Mouse (Mus musculus): ENCODE measurements around the gene Plcd1. TPM values are rescaled to one million over a fixed set of nuclear protein-coding genes. Genes with fewer than 3 reads are reported as not detected.
A peak's percentile ranks its signal among the peaks of the same experiment; 100 is the strongest.

The Plcd1 gene
- total and polyA plus RNA-seq, 2 experiments from 2014 or later = 14.6 to 21.1 TPM

GRCm38 (mm10) chr9:119051158-119051557 lies 42.1 kb downstream of the Plcd1 start:
- H3K9me3 ChIP-seq (replicated peaks; ENCODE audit: control insufficient read depth, low read length) = no peaks in the 10 kb centered on the region
- H3K27me3 ChIP-seq (ENCODE audit: control insufficient read depth, insufficient read depth, low read length) = no peaks in the 10 kb centered on the region
- TF ChIP-seq CTCF (IDR thresholded peaks at IDR 0.05; ENCODE audit: low read depth) = no peak
- TF ChIP-seq EP300 (IDR thresholded peaks at IDR 0.05; ENCODE audit: low read depth) = no peak
- no peak for ATAC-seq (ENCODE audit: insufficient read depth, low read depth)
- peaks cover 16% of the 10 kb centered on the region for H3K4me1 ChIP-seq (ENCODE audit: control insufficient read depth, insufficient read depth)
- H3K9ac ChIP-seq (replicated peaks; ENCODE audit: low read depth, low read length) = no peak overlapping the region
- no peak for DNase-seq (ENCODE audit: low spot score)
- no peak overlapping the region for H3K27ac ChIP-seq (ENCODE audit: low read depth)
- 48% methylated on average over 2 of the region's 2 CpGs for WGBS
- no peak overlapping the region for H3K4me2 ChIP-seq (ENCODE audit: low read depth, low read length)
- H3K36me3 ChIP-seq (replicated peaks; ENCODE audit: control insufficient read depth, insufficient read depth, low read length) = no peaks in the 10 kb centered on the region
- no peak overlapping the region for H3K4me3 ChIP-seq (ENCODE audit: low read depth, low read length)

DNA sequence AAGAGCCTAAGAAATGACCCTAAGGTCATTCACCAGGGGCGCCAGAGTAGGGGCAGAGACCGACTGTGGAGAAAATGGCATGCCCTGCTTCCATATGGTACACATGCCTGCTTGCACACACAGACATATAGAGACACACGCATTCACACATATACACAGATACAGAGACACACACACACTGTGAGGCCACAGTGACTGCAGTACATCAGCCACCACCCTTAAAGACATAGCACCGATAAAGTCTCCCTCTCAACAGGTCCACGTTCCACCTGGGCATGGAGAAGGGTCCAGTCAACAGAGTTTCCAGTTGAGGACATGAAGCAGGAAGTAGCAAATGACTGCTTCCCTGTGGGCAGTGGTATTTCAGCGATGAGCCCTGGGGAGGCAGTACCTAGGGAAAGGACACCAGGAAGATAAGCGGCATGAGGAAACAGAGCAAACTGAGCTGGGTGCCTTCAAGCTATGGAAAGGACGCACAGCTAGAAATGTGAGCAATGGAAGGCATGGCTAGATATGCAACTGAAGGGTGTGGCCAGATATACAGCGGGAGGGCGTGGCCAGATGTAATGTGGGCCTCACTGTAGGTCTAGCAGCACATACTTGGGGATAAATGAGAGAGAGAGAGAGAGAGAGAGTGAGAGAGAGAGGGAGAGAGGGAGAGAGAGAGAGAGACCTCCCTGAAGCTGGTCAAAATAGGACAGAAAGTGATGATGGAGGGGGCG lies 45.0 kb downstream of the Plcd1 start:
- H3K9ac ChIP-seq (replicated peaks; ENCODE audit: low read depth, low read length) = no peak overlapping the region
- H3K27me3 ChIP-seq (ENCODE audit: control insufficient read depth, insufficient read depth, low read length) = no peaks in the 10 kb centered on the region
- no peak overlapping the region for H3K4me3 ChIP-seq (ENCODE audit: low read depth, low read length)
- H3K36me3 ChIP-seq (replicated peaks; ENCODE audit: control insufficient read depth, insufficient read depth, low read length) = no peaks in the 10 kb centered on the region
- H3K4me2 ChIP-seq (ENCODE audit: low read depth, low read length) = no peak overlapping the region
- ATAC-seq (ENCODE audit: insufficient read depth, low read depth) = no peak
- TF ChIP-seq CTCF (IDR thresholded peaks at IDR 0.05; ENCODE audit: low read depth) (no peak), EP300 (IDR thresholded peaks at IDR 0.05; ENCODE audit: low read depth) (no peak)
- H3K4me1 ChIP-seq (ENCODE audit: control insufficient read depth, insufficient read depth) = peaks cover 16% of the 10 kb centered on the region
- no peak overlapping the region for H3K27ac ChIP-seq (ENCODE audit: low read depth)
- no peaks in the 10 kb centered on the region for H3K9me3 ChIP-seq (replicated peaks; ENCODE audit: control insufficient read depth, low read length)
- WGBS = 72% methylated on average over 11 of the region's 11 CpGs
- no peak for DNase-seq (ENCODE audit: low spot score)

DNA sequence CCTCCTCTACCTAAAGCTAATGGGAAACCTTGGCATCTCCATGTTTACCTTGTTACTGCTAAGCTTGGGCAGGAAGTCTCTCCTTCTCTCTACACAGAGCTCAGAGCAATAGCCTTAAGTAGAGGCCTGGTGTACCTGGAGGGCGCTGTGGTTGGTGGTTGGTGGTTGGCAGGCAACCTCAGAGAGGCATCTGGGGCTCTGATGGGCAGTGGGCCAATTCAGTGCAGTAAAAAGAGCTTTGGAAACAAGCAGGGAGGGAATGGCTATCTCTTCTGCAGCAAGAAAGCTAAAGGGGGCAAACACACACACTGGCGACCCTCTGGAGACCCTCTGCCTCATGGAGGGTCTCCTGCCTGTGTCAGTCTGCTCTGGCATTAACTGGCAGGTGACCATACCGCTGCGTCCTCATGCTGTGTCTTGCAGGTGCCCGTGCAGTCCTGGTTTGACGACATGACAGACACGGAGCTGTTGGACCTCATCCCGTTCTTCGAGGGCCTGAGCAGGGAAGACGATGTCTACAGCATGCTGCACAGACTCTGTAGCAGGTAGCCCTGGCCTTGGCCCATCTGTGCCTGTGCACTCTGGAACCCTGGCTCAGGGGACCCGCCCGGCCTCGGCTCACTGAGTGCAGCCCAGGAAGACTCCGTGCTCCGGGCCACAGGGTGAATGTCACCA lies 53.1 kb downstream of the Plcd1 start:
- no peak overlapping the region for H3K4me3 ChIP-seq (ENCODE audit: low read depth, low read length)
- TF ChIP-seq EP300 (IDR thresholded peaks at IDR 0.05; ENCODE audit: low read depth) (no peak), CTCF (IDR thresholded peaks at IDR 0.05; ENCODE audit: low read depth) (no peak)
- H3K9me3 ChIP-seq (replicated peaks; ENCODE audit: control insufficient read depth, low read length) = no peaks in the 10 kb centered on the region
- no peaks in the 10 kb centered on the region for H3K27me3 ChIP-seq (ENCODE audit: control insufficient read depth, insufficient read depth, low read length)
- DNase-seq (ENCODE audit: low spot score) = no peak
- peaks cover 26% of the 10 kb centered on the region for H3K36me3 ChIP-seq (replicated peaks; ENCODE audit: control insufficient read depth, insufficient read depth, low read length)
- no peak for ATAC-seq (ENCODE audit: insufficient read depth, low read depth)
- WGBS = 80% methylated on average over 15 of the region's 15 CpGs
- no peaks in the 10 kb centered on the region for H3K4me1 ChIP-seq (ENCODE audit: control insufficient read depth, insufficient read depth)
- H3K27ac ChIP-seq (ENCODE audit: low read depth) = no peak overlapping the region
- H3K9ac ChIP-seq (replicated peaks; ENCODE audit: low read depth, low read length) = no peak overlapping the region
- no peak overlapping the region for H3K4me2 ChIP-seq (ENCODE audit: low read depth, low read length)

- peaks cover 37% of the 10 kb centered on the region for H3K36me3 ChIP-seq (replicated peaks; ENCODE audit: control insufficient read depth, insufficient read depth, low read length)
- H3K9ac ChIP-seq (replicated peaks; ENCODE audit: low read depth, low read length) = no peak overlapping the region
- no peak overlapping the region for H3K4me3 ChIP-seq (ENCODE audit: low read depth, low read length)
- DNase-seq (ENCODE audit: low spot score) = no peak
- H3K27ac ChIP-seq (ENCODE audit: low read depth) = no peak overlapping the region
- no peaks in the 10 kb centered on the region for H3K4me1 ChIP-seq (ENCODE audit: control insufficient read depth, insufficient read depth)
- no peak overlapping the region for H3K4me2 ChIP-seq (ENCODE audit: low read depth, low read length)
- no peaks in the 10 kb centered on the region for H3K9me3 ChIP-seq (replicated peaks; ENCODE audit: control insufficient read depth, low read length)
- ATAC-seq (ENCODE audit: insufficient read depth, low read depth) = no peak
- H3K27me3 ChIP-seq (ENCODE audit: control insufficient read depth, insufficient read depth, low read length) = no peaks in the 10 kb centered on the region
- 64% methylated on average over 3 of the region's 3 CpGs for WGBS
- TF ChIP-seq CTCF (IDR thresholded peaks at IDR 0.05; ENCODE audit: low read depth) = no peak
- TF ChIP-seq EP300 (IDR thresholded peaks at IDR 0.05; ENCODE audit: low read depth) = no peak
Measured at GRCm38 (mm10) chr9:119038574-119038973, 54.7 kb downstream of the Plcd1 start.

DNA sequence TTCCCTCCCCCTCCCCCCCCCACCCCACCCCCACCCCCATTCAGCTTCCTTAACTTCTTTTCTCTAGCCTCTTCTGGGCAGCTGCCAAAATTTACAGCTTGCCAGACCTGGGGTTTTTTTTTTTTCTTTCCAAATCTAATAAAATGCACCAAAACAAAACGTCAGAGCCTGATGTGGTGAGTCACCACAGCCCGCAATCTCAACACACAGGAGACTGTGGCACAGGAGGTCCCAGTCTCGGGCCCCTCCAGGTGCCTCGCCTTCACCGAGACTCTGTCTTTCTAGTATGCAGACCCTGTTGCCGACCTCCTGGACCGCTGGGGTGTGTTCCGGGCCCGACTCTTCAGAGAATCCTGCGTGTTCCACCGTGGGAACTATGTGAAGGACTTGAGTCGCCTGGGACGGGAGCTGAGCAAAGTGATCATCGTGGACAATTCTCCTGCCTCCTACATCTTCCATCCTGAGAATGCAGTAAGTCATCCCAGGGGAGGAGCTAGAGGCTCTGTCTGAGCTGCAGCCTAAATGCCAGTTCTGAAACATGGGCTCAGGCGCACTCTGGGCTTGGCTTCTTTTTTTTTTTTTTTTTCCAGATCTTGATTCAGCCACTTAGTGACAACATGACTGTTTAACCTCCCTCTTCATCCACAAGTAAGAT lies 56.1 kb downstream of the Plcd1 start:
- Histone ChIP-seq H3K9me3 (replicated peaks; ENCODE audit: control insufficient read depth, low read length) (no peaks in the 10 kb centered on the region), H3K27me3 (ENCODE audit: control insufficient read depth, insufficient read depth, low read length) (no peaks in the 10 kb centered on the region), H3K36me3 (replicated peaks; ENCODE audit: control insufficient read depth, insufficient read depth, low read length) (peaks cover 42% of the 10 kb centered on the region), H3K9ac (replicated peaks; ENCODE audit: low read depth, low read length) (no peak overlapping the region), H3K4me3 (ENCODE audit: low read depth, low read length) (no peak overlapping the region), H3K4me2 (ENCODE audit: low read depth, low read length) (no peak overlapping the region), H3K27ac (ENCODE audit: low read depth) (peak overlapping the region; percentile 52; the same call in 1 of the 2 replicates), H3K4me1 (ENCODE audit: control insufficient read depth, insufficient read depth) (no peaks in the 10 kb centered on the region)
- DNase-seq (ENCODE audit: low spot score) (no peak), ATAC-seq (ENCODE audit: insufficient read depth, low read depth) (no peak)
- 53% methylated on average over 15 of the region's 15 CpGs for WGBS
- no peak for TF ChIP-seq CTCF (IDR thresholded peaks at IDR 0.05; ENCODE audit: low read depth)
- TF ChIP-seq EP300 (IDR thresholded peaks at IDR 0.05; ENCODE audit: low read depth) = no peak

All from heart, postnatal 0 days (tissue).